Mouse (Mus musculus): ENCODE data around the gene Atp5f1.

GRCm38 (mm10) chr3:105973411-105973810, 13.5 kb upstream of the Atp5f1 start, which contains the start of gene Ovgp1:
- TF ChIP-seq CTCF (IDR thresholded peaks at IDR 0.05; ENCODE audit: insufficient read depth, low read length): no peak
- no peak for TF ChIP-seq POLR2A (IDR thresholded peaks at IDR 0.05; ENCODE audit: borderline replicate concordance, extremely low read depth, low read depth, low read length)
